Mouse (Mus musculus) liver, postnatal 0 days (tissue): Measurements from ENCODE around the gene Mier3. TPM values are rescaled to one million over a fixed set of nuclear protein-coding genes. Genes with fewer than 3 reads are reported as not detected.
A peak's percentile ranks its signal among the peaks of the same experiment; 100 is the strongest.

Experiments
- ATAC-seq: fragments of 200-750 bp; cut with Nextera tagmentation; 2 replicates; pipeline ENCODE4 v1.8.0; 2017; ENCODE audit warnings: mild to moderate bottlenecking, moderate library complexity
- DNase-seq: peaks from one replicate; pipeline ENCODE4 v3.0.0-alpha.2; 2016
- H3K27ac ChIP-seq: fragments of 300-500 bp; sonication (generic); 2 replicates; pipeline ENCODE4 v1.5.1; 2014; ENCODE audit warnings: antibody characterized with exemption, moderate library complexity, mild to moderate bottlenecking, low read depth
- H3K27me3 ChIP-seq: fragments of 300-500 bp; sonication (generic); 2 replicates; pipeline ENCODE4 v1.6.1; 2014; ENCODE audit warnings: low read length, control low read depth, mixed read lengths; ENCODE audit not compliant: insufficient read depth
- H3K36me3 ChIP-seq: fragments of 300-500 bp; sonication (generic); replicated peaks from 2 replicates; pipeline ENCODE4 v1.6.1; 2014; ENCODE audit warnings: mild to moderate bottlenecking, control low read depth, low read length, moderate library complexity, mixed read lengths; ENCODE audit not compliant: insufficient read depth
- H3K4me1 ChIP-seq: fragments of 300-500 bp; sonication (generic); 2 replicates; pipeline ENCODE4 v1.6.1; 2014; ENCODE audit warnings: antibody characterized with exemption, mild to moderate bottlenecking, control low read depth; ENCODE audit not compliant: insufficient read depth
- H3K4me2 ChIP-seq: fragments of 300-500 bp; sonication (generic); 2 replicates; pipeline ENCODE4 v1.6.1; 2014; ENCODE audit warnings: low read depth, mild to moderate bottlenecking, low read length, moderate library complexity, mixed read lengths
- H3K4me3 ChIP-seq: fragments of 300-500 bp; sonication (generic); 2 replicates; pipeline ENCODE4 v1.5.1; 2014; ENCODE audit warnings: low read depth, low read length
- H3K9ac ChIP-seq: fragments of 300-500 bp; sonication (generic); replicated peaks from 2 replicates; pipeline ENCODE4 v1.6.1; 2014; ENCODE audit warnings: mild to moderate bottlenecking, moderate library complexity
- H3K9me3 ChIP-seq: fragments of 300-500 bp; sonication (generic); 2 replicates; pipeline ENCODE4 v1.6.1; 2016; ENCODE audit warnings: mild to moderate bottlenecking, control low read depth, low read length, mixed read lengths
- CTCF ChIP-seq: sonication (generic); IDR thresholded peaks from 2 replicates; pipeline ENCODE4 v1.5.1; 2016; ENCODE audit warnings: antibody characterized with exemption, low read depth
- EP300 ChIP-seq: IDR thresholded peaks from 2 replicates; pipeline ENCODE4 v1.6.1; 2016; ENCODE audit warnings: antibody characterized with exemption, low read depth, mild to moderate bottlenecking
- WGBS: fragments of 180-500 bp; shearing (Covaris S2); extraction: QIAGEN DNeasy Blood & Tissue Kit; methylation state at CpG from one replicate; pipeline ENCODE4 v1.1.7; 2014; ENCODE audit not compliant: insufficient replicate concordance; 5-methylcytosine and 5-hydroxymethylcytosine counted together
- polyA plus RNA-seq: library from polyadenylated mRNA; unstranded; fragments of >200 nt; fragmentation: Nextera tagmentation; extraction: Ambion mirVana; gene quantifications from 2 replicates; pipeline ENCODE4 v1.2.1, GENCODE M21; 2015

The Mier3 gene
- 7.3 and 8.0 TPM in 2 replicates for polyA plus RNA-seq

GRCm38 (mm10) chr13:111680679-111681078, at the start of gene Mier3:
Mier3 (plus strand) TSS chr13:111680979.
- H3K27me3 ChIP-seq: no peaks in the 10 kb centered on the region
- H3K4me2 ChIP-seq: no peak within 1 kb of the TSS
- TF ChIP-seq CTCF: no peak
- no peak for TF ChIP-seq EP300
- no peak for DNase-seq
- no peak within 1 kb of the TSS for H3K4me3 ChIP-seq
- no peaks in the 10 kb centered on the region for H3K9me3 ChIP-seq
- ATAC-seq: no peak
- no peaks in the 10 kb centered on the region for H3K36me3 ChIP-seq
- no peak within 1 kb of the TSS for H3K9ac ChIP-seq
- peaks cover 6% of the 10 kb centered on the region; the same call in 1 of the 2 replicates for H3K4me1 ChIP-seq
- no peak within 1 kb of the TSS for H3K27ac ChIP-seq
- 84% methylated on average over 4 of the region's 4 CpGs for WGBS

- H3K27ac ChIP-seq: peak overlapping the region; percentile 34; the same call in 1 of the 2 replicates
- no peaks in the 10 kb centered on the region for H3K36me3 ChIP-seq
- ATAC-seq (peak; percentile 27), DNase-seq (peak; percentile 59)
- 31% methylated on average over 15 of the region's 16 CpGs for WGBS
- no peaks in the 10 kb centered on the region for H3K27me3 ChIP-seq
- H3K9me3 ChIP-seq: 0 out of 2 replicates have a peak, but pooled peaks cover 5% of the 10 kb centered on the region
- H3K4me3 ChIP-seq: no peak overlapping the region
- no peak overlapping the region for H3K9ac ChIP-seq
- H3K4me2 ChIP-seq: peak overlapping the region; percentile 54
- no peak for TF ChIP-seq CTCF
- no peak for TF ChIP-seq EP300
- peaks cover 9% of the 10 kb centered on the region for H3K4me1 ChIP-seq
Observed at GRCm38 (mm10) chr13:111634163-111635160, 46.3 kb upstream of the Mier3 start.

GRCm38 (mm10) chr13:111640319-111640718, 40.5 kb upstream of the Mier3 start:
- no peak overlapping the region for H3K9ac ChIP-seq
- peak; percentile 55 for ATAC-seq
- no peak overlapping the region for H3K27ac ChIP-seq
- no peak overlapping the region for H3K4me3 ChIP-seq
- TF ChIP-seq CTCF (no peak), EP300 (peak; percentile 58; the same call in 1 of the 2 replicates)
- peaks cover 4% of the 10 kb centered on the region for H3K4me1 ChIP-seq
- H3K36me3 ChIP-seq: no peaks in the 10 kb centered on the region
- H3K27me3 ChIP-seq: no peaks in the 10 kb centered on the region
- 26% methylated on average over 6 of the region's 6 CpGs for WGBS
- H3K4me2 ChIP-seq: 0 out of 2 replicates have a peak overlapping the region, but pooled peaks have one; percentile 18
- peak; percentile 29 for DNase-seq
- H3K9me3 ChIP-seq: 0 out of 2 replicates have a peak, but pooled peaks cover 5% of the 10 kb centered on the region

- Histone ChIP-seq H3K4me2 (no peak overlapping the region), H3K9me3 (no peaks in the 10 kb centered on the region), H3K36me3 (no peaks in the 10 kb centered on the region), H3K9ac (no peak overlapping the region), H3K27ac (no peak overlapping the region), H3K4me3 (no peak overlapping the region), H3K27me3 (no peaks in the 10 kb centered on the region), H3K4me1 (peaks cover 7% of the 10 kb centered on the region)
- 74% methylated on average over 2 of the region's 2 CpGs for WGBS
- TF ChIP-seq CTCF: no peak
- no peak for TF ChIP-seq EP300
- DNase-seq: no peak
- ATAC-seq: no peak
Observed at GRCm38 (mm10) chr13:111643636-111644035, 37.1 kb upstream of the Mier3 start.

GRCm38 (mm10) chr13:111646204-111646603, 34.6 kb upstream of the Mier3 start:
- DNase-seq (no peak), ATAC-seq (peak; percentile 23; the same call in 1 of the 2 replicates)
- Histone ChIP-seq H3K4me2 (no peak overlapping the region), H3K27ac (no peak overlapping the region), H3K27me3 (no peaks in the 10 kb centered on the region), H3K36me3 (no peaks in the 10 kb centered on the region), H3K9me3 (no peaks in the 10 kb centered on the region), H3K4me1 (peaks cover 3% of the 10 kb centered on the region; the same call in 1 of the 2 replicates), H3K4me3 (no peak overlapping the region), H3K9ac (no peak overlapping the region)
- 46% methylated on average over 9 of the region's 9 CpGs for WGBS
- no peak for TF ChIP-seq CTCF

GRCm38 (mm10) chr13:111647279-111647678, 33.5 kb upstream of the Mier3 start:
- 70% methylated on average over 4 of the region's 4 CpGs for WGBS
- Histone ChIP-seq H3K4me2 (no peak overlapping the region), H3K4me1 (peaks cover 3% of the 10 kb centered on the region; the same call in 1 of the 2 replicates), H3K9me3 (no peaks in the 10 kb centered on the region), H3K36me3 (no peaks in the 10 kb centered on the region), H3K9ac (no peak overlapping the region), H3K4me3 (no peak overlapping the region), H3K27me3 (no peaks in the 10 kb centered on the region), H3K27ac (no peak overlapping the region)
- DNase-seq (no peak), ATAC-seq (no peak)
- no peak for TF ChIP-seq EP300
- no peak for TF ChIP-seq CTCF
